Mouse (Mus musculus) myocyte (in vitro differentiated cells): ENCODE measurements around the gene Oxtr.

Source experiments
- CEBPB ChIP-seq: IDR thresholded peaks from 2 replicates; pipeline ENCODE4 v1.6.1; 2011; ENCODE audit warnings: mild to moderate bottlenecking, moderate library complexity; ENCODE audit not compliant: poor library complexity, insufficient read depth, severe bottlenecking
- E2F4 ChIP-seq: IDR thresholded peaks from one replicate; pipeline ENCODE4 v1.6.1; 2011; ENCODE audit warnings: mild to moderate bottlenecking, control low read depth, moderate library complexity; ENCODE audit not compliant: insufficient read depth
- MAX ChIP-seq: IDR thresholded peaks from one replicate; pipeline ENCODE4 v1.6.1; 2011; ENCODE audit warnings: low read depth, mild to moderate bottlenecking, control low read depth
- MYOD1 ChIP-seq, 3 experiments: IDR thresholded peaks; one replicate each; pipeline ENCODE4 v1.6.1; 2011; ENCODE audit warnings: control low read depth in 2 of 3, low read depth in 2 of 3, mild to moderate bottlenecking in 2 of 3, moderate library complexity in 1 of 3; ENCODE audit not compliant: insufficient read length in 2 of 3, control insufficient read depth in 1 of 3
- POLR2A ChIP-seq: IDR thresholded peaks from one replicate; pipeline ENCODE4 v1.6.1; 2011; ENCODE audit warnings: low read depth, mild to moderate bottlenecking, control low read depth, moderate library complexity; ENCODE audit not compliant: insufficient read length
- USF1 ChIP-seq: IDR thresholded peaks from one replicate; pipeline ENCODE4 v1.6.1; 2011; ENCODE audit warnings: low read depth, mild to moderate bottlenecking, control low read depth, moderate library complexity

DNA sequence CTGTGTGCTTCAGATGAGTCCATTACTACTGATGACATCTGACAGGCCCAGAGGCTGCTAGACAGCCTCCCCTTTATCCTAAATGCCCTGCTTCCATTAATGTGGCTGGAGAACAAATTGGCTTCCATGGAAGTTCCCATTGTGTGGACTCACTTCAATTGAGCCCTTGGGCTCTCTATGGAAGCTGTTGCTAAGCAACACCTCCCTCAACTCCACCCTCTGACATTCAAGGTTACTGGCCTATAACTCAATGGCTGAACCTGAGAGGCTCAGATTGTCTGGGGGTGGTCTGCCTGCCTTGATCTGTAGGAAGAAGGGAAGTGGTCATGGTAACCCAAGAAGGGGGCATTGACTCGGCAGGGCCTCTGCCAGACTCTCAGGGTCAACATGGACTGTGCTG is 26.8 kb upstream of the Oxtr start:
- TF ChIP-seq USF1 = no peak
- no peak for TF ChIP-seq MYOD1 (IDR thresholded peaks at IDR 0.05; ENCODE audit: control insufficient read depth in 1 of 3, insufficient read length in 2 of 3, low read depth in 2 of 3)
- no peak for TF ChIP-seq MAX
- TF ChIP-seq POLR2A = no peak
- TF ChIP-seq E2F4 = no peak
- TF ChIP-seq CEBPB = no peak
